Mouse (Mus musculus): Measurements from ENCODE around the gene Cldn12. TPM values are rescaled to one million over a fixed set of nuclear protein-coding genes. Genes with fewer than 3 reads are reported as not detected.

Cldn12 gene
- total and polyA plus RNA-seq, 2 experiments from 2014 or later: 13.0 to 17.8 TPM

DNA sequence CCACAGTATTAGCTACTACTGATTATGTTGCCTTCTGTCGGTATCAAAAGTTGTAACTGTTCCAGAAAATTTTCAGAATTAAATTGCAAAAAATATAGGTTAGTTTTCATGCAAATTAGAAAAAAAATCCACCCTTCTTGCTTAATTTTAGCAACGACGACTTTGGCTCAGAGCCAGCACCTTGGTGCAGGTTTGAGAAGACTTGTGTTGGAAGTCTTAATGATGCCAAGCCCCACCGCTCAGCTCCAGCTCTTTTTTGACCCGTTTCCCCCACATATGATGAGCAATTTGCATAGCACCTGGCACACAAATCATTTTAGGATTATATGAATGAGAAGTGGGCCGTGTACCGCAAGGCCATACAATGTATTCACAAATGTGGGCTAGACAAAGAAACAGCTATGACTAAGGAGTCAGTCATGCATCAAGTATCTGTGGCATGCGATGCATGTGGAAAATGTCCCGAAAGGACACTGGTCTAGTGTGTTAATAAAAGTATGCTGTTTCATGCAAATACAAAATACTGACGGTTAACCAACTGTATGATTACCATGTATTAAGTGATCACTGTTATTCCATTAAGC is 4.4 kb downstream of the Cldn12 start:
- DNase-seq (no peak), ATAC-seq (no peak)
- TF ChIP-seq CTCF (IDR thresholded peaks at IDR 0.05; ENCODE audit: low read depth): no peak
- no peak overlapping the region for H3K9ac ChIP-seq
- 21% methylated on average over 10 of the region's 10 CpGs for WGBS
- H3K36me3 ChIP-seq (ENCODE audit: insufficient read depth): no peaks in the 10 kb centered on the region
- H3K9me3 ChIP-seq (ENCODE audit: low read length): no peaks in the 10 kb centered on the region
- peak overlapping the region; percentile 3; the same call in 1 of the 2 replicates for H3K4me2 ChIP-seq (ENCODE audit: low read depth)
- no peak overlapping the region for H3K4me3 ChIP-seq (ENCODE audit: low read depth, low read length)
- no peaks in the 10 kb centered on the region for H3K27me3 ChIP-seq (ENCODE audit: insufficient read depth, low read length)
- H3K27ac ChIP-seq (ENCODE audit: low read depth, low read length): no peak overlapping the region
- H3K4me1 ChIP-seq (ENCODE audit: insufficient read depth): 0 out of 2 replicates have a peak, but pooled peaks cover 4% of the 10 kb centered on the region

GRCm38 (mm10) chr5:5508231-5508630 is 6.5 kb downstream of the Cldn12 start:
- WGBS: 68% methylated on average over 10 of the region's 10 CpGs
- no peak overlapping the region for H3K9ac ChIP-seq
- 0 out of 2 replicates have a peak, but pooled peaks cover 4% of the 10 kb centered on the region for H3K4me1 ChIP-seq (ENCODE audit: insufficient read depth)

DNA sequence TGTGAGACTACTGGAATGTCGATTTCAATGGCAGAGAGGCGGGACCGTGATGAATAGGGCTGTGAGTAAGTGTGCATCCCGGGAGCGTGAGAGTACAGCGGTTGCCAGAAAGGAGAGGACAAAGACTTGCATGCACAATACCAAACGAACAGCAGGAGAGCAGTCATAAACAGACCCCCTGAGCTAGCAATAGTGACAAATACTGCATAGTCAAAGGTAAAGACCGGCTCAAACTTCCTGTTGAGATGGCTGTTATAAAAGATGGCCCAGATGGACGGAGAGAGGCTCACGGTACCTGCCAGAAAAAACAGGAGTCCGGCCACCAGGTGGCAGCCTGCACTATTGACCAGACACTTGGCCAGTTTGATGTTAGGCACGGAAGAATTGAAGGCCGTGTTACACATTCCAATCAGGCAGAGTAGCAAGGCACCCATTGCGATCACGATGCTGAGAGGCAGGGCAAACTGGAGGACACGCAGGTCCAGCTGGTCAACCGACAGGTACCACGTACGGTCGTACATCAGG is 7.0 kb downstream of the Cldn12 start:
- DNase-seq: peak; percentile 65
- Histone ChIP-seq H3K4me2 (ENCODE audit: low read depth) (peak overlapping the region; percentile 30), H3K9ac (no peak overlapping the region), H3K4me1 (ENCODE audit: insufficient read depth) (0 out of 2 replicates have a peak, but pooled peaks cover 4% of the 10 kb centered on the region), H3K4me3 (ENCODE audit: low read depth, low read length) (no peak overlapping the region), H3K36me3 (ENCODE audit: insufficient read depth) (no peaks in the 10 kb centered on the region), H3K27ac (ENCODE audit: low read depth, low read length) (no peak overlapping the region), H3K9me3 (ENCODE audit: low read length) (no peaks in the 10 kb centered on the region), H3K27me3 (ENCODE audit: insufficient read depth, low read length) (no peaks in the 10 kb centered on the region)
- 21% methylated on average over 20 of the region's 20 CpGs for WGBS
- ATAC-seq: peak; percentile 74
- TF ChIP-seq CTCF (IDR thresholded peaks at IDR 0.05; ENCODE audit: low read depth): peak; percentile 68

More at GRCm38 (mm10) chr5:5508231-5508630, 6.5 kb downstream of the Cldn12 start:
- Histone ChIP-seq H3K4me2 (ENCODE audit: low read depth) (peak overlapping the region; percentile 30), H3K9me3 (ENCODE audit: low read length) (no peaks in the 10 kb centered on the region), H3K27me3 (ENCODE audit: insufficient read depth, low read length) (no peaks in the 10 kb centered on the region), H3K4me3 (ENCODE audit: low read depth, low read length) (no peak overlapping the region), H3K27ac (ENCODE audit: low read depth, low read length) (no peak overlapping the region), H3K36me3 (ENCODE audit: insufficient read depth) (no peaks in the 10 kb centered on the region)
- no peak for TF ChIP-seq CTCF (IDR thresholded peaks at IDR 0.05; ENCODE audit: low read depth)
- DNase-seq (no peak), ATAC-seq (peak; percentile 10)

- TF ChIP-seq CTCF (IDR thresholded peaks at IDR 0.05; ENCODE audit: low read depth): no peak
- H3K4me1 ChIP-seq (ENCODE audit: insufficient read depth): no peaks in the 10 kb centered on the region
- no peak overlapping the region for H3K4me2 ChIP-seq (ENCODE audit: low read depth)
- no peak overlapping the region for H3K4me3 ChIP-seq (ENCODE audit: low read depth, low read length)
- no peak overlapping the region for H3K27ac ChIP-seq (ENCODE audit: low read depth, low read length)
- H3K27me3 ChIP-seq (ENCODE audit: insufficient read depth, low read length): no peaks in the 10 kb centered on the region
- ATAC-seq (no peak), DNase-seq (no peak)
- no peaks in the 10 kb centered on the region for H3K36me3 ChIP-seq (ENCODE audit: insufficient read depth)
- WGBS: 83% methylated on average over 13 of the region's 13 CpGs
- H3K9me3 ChIP-seq (ENCODE audit: low read length): no peaks in the 10 kb centered on the region
- no peak overlapping the region for H3K9ac ChIP-seq
Observed at GRCm38 (mm10) chr5:5504456-5504855, 10.3 kb downstream of the Cldn12 start.

GRCm38 (mm10) chr5:5503381-5503780 is 11.4 kb downstream of the Cldn12 start:
- Histone ChIP-seq H3K9me3 (ENCODE audit: low read length) (no peaks in the 10 kb centered on the region), H3K4me2 (ENCODE audit: low read depth) (no peak overlapping the region), H3K9ac (no peak overlapping the region), H3K4me1 (ENCODE audit: insufficient read depth) (no peaks in the 10 kb centered on the region), H3K36me3 (ENCODE audit: insufficient read depth) (no peaks in the 10 kb centered on the region), H3K4me3 (ENCODE audit: low read depth, low read length) (no peak overlapping the region), H3K27me3 (ENCODE audit: insufficient read depth, low read length) (no peaks in the 10 kb centered on the region), H3K27ac (ENCODE audit: low read depth, low read length) (no peak overlapping the region)
- TF ChIP-seq CTCF (IDR thresholded peaks at IDR 0.05; ENCODE audit: low read depth): no peak
- ATAC-seq (no peak), DNase-seq (no peak)
- 46% methylated on average over 4 of the region's 4 CpGs for WGBS

DNA sequence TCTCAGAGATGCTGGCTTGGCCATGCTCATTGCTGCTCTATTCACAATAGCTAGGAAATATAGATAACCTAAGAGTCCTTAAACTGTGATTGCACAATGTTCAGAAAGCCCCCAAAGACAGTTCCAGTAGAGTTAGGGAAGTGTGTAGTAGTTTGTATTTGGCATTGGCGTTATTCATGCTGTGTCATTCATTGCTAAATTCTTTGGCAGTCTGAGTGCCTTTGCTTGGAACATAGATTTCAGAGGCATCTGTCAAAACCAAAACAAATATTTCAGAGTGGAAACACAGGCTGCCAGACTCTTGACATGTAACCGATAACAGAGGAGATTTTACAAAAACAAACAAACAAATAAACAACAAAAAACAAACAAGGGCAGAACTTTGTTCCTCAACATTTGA is 13.2 kb downstream of the Cldn12 start:
- no peaks in the 10 kb centered on the region; the same call in 1 of the 2 replicates for H3K27me3 ChIP-seq (ENCODE audit: insufficient read depth, low read length)
- H3K4me1 ChIP-seq (ENCODE audit: insufficient read depth): no peaks in the 10 kb centered on the region
- peak; percentile 68 for DNase-seq
- no peak for TF ChIP-seq CTCF (IDR thresholded peaks at IDR 0.05; ENCODE audit: low read depth)
- no peak overlapping the region for H3K9ac ChIP-seq
- no peaks in the 10 kb centered on the region for H3K9me3 ChIP-seq (ENCODE audit: low read length)
- H3K36me3 ChIP-seq (ENCODE audit: insufficient read depth): no peaks in the 10 kb centered on the region
- no peak overlapping the region for H3K4me3 ChIP-seq (ENCODE audit: low read depth, low read length)
- 45% methylated on average over 2 of the region's 2 CpGs for WGBS
- no peak overlapping the region for H3K27ac ChIP-seq (ENCODE audit: low read depth, low read length)
- H3K4me2 ChIP-seq (ENCODE audit: low read depth): no peak overlapping the region
- peak; percentile 82 for ATAC-seq

GRCm38 (mm10) chr5:5496393-5496792 is 18.4 kb downstream of the Cldn12 start:
- Histone ChIP-seq H3K4me1 (ENCODE audit: insufficient read depth) (no peaks in the 10 kb centered on the region), H3K4me3 (ENCODE audit: low read depth, low read length) (no peak overlapping the region), H3K9me3 (ENCODE audit: low read length) (no peaks in the 10 kb centered on the region), H3K4me2 (ENCODE audit: low read depth) (no peak overlapping the region), H3K9ac (no peak overlapping the region), H3K27ac (ENCODE audit: low read depth, low read length) (no peak overlapping the region), H3K27me3 (ENCODE audit: insufficient read depth, low read length) (peaks cover 7% of the 10 kb centered on the region), H3K36me3 (ENCODE audit: insufficient read depth) (no peaks in the 10 kb centered on the region)
- no peak for ATAC-seq
- no peak for TF ChIP-seq CTCF (IDR thresholded peaks at IDR 0.05; ENCODE audit: low read depth)
- no peak for DNase-seq
- 31% methylated on average over 3 of the region's 3 CpGs for WGBS
